Mouse (Mus musculus) gonadal fat pad, adult 2 months (tissue): ENCODE results near the gene Kif27. TPM values are rescaled to one million over a fixed set of nuclear protein-coding genes. Genes with fewer than 3 reads are reported as not detected.
"Not testable (repeated sequence)": the region's sequence is repeated elsewhere in the genome, so short reads cannot be mapped to it uniquely, and the experiment has no call there.

Experiments used
- DNase-seq: peaks from one replicate; pipeline ENCODE4 v3.0.0-alpha.2; 2012; ENCODE audit warnings: low read depth
- polyA plus RNA-seq: library from polyadenylated mRNA; depleted of rRNA; stranded (reverse); fragments of >200 nt; gene quantifications from 2 replicates; pipeline ENCODE4 v1.2.3, GENCODE M21; 2012; rRNA removed

Gene Kif27
- polyA plus RNA-seq, result 0.20 and 0.70 TPM in 2 replicates

DNA sequence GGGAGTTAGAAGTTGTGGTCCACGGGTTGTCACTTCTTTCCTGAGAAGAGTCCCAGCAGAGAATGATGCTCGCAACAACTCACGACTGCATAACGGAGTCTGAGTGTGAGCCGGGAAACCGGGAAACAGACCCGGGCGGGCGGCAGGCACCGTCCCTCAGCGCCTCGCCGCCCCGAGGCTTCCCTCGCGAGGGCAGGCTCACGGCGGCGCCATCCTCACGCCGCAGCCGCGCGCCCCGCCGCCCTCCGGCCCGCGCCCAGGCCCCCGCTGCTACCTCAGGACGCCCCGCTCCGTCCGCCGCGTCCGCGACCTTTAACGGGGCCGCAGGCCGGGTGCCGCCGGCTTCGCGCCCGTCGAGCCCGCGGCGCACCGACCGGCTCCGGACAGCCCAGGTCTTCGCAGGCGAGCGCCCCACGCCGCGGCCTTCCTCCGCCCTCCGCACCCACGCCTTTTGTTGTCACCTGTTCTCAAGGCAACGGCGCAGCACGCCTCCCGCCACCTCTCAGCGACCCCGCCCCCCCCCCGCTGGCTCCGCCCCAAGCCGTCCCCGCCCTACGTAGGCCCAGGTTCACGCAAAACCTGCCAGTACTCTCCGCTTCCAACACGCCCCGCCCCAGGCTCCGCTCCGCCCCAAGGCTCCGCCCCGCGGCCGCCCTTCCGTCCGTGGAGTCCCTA lies at the start of gene Kif27:
Gene Kif27, minus strand, starts transcription at position 494 of the 675 bp plus-strand sequence.
- DNase-seq, result peak; percentile 50

DNA sequence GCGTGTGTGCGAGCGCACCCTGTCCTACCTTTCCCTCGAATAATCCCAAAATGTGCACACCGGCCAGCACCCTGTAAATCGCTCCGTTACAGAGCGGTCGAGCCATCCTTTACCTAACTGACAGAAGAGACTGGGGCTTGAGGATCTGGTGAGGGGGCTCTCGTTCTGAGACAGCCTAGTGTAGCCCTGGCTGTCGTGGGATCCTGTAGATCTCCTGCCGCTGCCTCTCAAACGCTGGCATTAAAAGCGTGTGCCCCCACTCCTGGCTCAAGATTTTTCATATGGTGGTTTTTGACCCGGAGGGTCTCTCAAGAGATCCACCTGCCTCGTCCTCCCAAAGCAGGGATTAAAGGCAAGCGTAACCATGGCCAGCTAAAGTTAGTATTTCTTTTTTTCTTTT lies 44.3 kb upstream of the Kif27 start, which contains the start of gene Hnrnpk:
Gene Hnrnpk, minus strand, starts transcription at position 101 of the 400 bp plus-strand sequence.
- DNase-seq, result not testable (repeated sequence)

DNA sequence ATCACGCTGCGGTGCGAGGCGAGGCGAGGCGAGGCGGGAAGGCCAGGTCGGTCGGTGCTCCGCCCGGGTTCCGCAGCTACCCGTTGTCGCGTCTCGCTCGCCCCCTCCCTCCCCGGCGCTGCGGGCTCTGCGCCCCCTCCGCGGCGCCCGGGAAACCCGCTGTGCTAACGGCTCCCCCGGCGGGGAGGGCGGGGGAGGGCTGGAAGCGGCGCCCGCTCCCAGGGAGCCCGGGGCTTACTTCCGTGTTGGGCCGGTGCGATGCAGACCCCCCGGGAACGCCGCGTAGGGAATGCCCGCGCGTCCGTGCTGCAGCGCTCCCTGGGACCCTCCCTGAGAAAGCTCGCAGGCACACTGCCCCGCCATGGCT lies 43.8 kb upstream of the Kif27 start:
- DNase-seq, result no peak

DNA sequence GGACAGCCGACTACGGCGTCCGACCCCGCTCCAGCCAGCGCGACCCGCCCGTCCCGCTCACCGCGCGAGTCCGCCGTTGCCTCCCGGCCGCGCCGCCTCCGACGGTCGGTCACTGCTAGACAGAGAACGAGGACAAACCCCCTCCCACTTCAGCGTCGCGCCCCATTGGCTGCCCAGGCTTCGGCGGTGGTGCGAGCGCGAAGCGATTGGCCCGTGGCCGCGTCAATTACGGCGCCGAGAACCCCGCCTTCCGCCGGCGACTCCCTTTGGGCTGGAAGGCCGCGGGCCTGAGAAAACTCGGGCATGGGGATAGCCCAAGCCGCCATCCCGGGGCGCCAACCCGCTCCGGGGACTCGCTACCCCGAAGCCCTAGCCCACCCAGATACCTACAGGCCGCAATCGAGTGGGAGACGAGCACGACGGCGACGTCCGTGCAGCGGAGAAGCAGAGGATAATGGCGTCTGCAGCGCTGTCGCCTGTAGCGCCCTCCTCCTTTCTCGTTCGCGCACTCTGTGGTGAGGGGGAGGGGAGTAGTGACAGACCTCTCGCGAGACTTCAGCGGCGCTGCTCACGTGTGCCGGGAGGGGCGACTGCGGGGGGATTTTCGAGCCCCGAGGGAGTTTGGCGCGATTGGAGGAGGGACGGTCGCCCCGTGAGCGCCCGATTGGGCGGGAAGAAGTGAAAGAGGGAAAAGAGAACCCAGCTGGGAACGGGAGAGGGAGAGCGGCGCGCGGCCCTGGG lies 43.3 kb upstream of the Kif27 start, which contains the start of gene Rmi1:
Gene Rmi1, plus strand, starts transcription at position 246 of the 741 bp plus-strand sequence.
- no peak for DNase-seq

DNA sequence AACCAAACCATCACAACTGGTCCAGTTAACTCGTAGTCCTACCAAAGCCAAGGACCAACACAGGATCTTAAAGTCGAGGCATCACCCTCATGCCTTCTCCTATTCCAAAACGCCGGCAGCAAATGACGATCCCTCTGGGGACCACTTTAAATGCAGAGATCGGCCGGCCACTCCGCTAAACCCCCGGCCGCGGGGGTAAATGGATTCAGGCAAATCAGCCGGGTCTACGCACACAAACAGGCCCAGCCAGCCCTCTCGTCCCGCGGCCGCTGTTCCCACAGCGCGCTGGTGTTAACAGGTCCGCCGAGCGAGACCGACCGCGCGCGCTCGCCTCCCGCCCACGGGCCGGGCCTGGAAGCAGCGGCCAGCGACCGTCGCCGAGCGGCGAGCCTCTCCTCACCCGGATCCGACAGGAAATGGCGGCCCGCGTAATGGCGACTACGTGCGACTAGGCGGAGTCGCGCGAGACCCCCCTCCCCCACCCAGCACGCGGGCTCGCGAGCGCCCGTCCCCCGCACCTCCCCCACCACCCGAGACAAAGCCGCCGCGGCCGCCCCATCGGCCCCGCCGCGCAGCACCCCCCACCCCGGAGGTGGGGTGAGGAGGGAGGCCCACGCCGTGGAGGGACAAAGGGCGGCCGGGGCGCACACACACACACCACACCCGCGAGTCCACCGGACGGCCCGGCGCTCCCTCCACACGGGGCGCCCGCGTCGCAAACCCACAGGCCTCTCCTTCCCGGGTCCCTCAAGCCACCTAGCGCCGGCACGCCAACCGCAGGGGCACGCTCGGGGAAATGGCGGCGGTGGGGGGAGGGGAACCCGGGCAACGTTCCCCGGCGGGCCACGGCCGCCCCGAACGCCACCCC lies 42.4 kb upstream of the Kif27 start:
- DNase-seq, result no peak

DNA sequence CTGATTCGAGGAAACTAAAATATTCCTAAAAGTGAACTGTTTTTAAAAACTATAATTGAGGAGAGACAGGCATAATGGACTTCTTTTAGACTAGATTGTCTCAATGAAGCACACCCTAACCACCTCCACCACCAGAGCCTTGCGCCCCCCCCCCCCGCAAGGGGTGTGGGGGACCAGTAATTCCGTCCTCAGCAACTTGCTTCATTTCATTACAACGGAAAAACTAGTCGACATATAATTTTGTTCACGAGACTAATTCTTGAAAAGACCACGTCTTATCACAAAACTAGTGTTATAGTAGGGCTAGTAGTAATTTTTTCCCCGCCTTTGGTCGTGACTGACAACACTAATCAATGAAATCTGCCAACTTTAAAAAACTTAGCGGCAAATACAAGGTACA lies 41.7 kb upstream of the Kif27 start:
- DNase-seq, result no peak

DNA sequence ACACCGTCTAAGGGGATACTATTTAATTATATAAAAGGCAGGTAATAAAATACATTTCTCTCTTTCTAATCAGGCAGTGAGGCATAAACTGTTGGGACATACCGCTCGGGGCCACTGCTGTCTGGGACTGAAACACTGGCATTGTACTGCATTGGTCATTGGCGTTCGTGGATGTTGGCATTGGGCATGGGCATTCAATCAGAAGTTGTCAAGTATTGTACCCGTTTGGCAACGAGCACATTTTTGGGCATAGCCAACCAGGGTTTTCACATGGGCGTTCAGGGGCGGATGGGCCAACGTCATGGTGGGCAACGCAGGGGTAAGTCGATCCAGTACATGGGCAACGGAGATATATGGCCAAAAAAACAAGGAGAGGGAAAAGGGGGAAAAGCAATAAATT lies 38.7 kb upstream of the Kif27 start:
- no peak for DNase-seq

DNA sequence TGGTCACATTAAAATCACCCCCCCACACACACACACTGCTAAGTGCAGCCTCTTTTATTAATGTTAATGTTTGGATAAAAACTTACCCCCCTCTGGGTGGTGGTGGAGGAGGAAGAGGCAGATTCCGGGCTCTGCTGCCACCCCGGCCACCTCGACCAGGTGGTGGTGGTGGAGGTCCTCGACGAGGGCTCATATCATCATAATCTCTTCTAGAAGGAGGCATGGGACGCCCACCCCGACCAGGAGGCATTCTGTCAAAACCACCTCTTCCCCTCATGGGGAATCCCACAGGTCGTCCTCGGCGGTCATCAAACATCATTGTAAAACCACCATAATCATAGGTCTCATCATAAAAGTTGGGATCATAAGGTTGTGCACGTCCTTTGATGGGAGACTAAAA lies 35.5 kb upstream of the Kif27 start:
- DNase-seq, result not testable (repeated sequence)

DNA sequence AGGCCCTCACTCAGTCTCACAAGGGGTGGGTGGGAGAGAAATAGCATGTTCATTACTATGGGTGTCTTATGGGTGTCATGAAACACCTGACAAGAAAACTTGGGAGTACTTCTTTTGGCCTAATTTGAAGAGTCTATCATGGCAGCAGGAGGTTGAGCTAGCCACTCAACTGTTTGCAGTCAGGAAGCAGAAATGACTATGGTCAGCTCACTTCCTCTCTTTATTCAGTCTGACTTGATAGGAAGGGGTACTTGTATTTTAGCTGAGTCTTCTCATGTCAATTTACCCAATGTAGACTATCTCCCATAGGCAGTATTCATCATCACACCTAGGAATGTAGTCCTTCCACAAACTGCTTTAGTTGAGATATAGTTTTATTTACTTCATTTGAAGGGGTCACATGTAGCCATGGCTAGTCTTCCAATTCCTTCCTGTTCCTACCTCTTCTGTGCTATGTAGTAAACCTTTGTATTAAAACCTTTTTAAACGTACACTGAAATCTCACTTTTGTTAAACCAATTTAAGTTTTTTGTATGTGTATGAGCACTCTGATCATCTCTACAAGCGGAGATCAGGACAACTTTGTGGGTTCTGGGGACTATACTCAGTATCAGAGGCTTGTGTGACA lies 30.5 kb upstream of the Kif27 start:
- no peak for DNase-seq

DNA sequence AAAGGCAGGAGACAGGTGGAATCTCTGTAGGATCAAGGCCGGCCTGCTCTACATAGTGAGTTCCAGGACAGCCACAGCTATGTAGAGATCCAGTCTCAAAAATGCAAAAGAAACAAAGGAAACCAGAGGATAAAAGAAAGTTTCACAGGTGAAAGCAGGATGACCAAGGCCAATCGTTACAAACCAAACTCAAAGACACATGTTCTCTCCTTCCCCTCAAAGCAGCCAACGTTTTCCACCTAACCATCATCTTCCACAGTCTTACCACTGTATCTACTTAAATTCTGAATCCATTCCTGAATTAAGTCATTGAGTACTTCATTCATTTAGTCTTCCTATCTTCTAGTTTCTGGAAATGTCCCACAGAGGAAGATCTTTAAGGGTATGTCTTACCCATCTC lies 29.5 kb upstream of the Kif27 start:
- DNase-seq, result no peak

DNA sequence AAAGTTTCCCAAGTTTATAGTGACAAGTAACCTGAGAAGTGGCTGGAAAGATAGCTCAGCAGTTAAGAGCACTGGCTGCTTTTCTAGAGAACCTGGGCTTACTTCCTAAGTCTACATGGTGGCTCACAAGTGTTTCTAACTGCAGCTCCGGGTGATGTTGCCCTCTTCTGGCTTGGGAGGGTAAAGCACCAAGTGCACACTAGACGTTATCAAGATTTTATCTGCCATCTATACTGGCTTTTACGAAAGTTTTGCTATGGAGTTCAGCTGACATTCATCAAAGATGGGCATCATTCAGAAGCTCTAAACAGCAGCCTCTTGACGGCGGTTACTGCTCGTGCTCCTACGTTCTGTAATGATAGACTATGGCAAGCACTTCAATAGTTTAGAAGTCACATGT lies 29.0 kb upstream of the Kif27 start:
- DNase-seq, result no peak

DNA sequence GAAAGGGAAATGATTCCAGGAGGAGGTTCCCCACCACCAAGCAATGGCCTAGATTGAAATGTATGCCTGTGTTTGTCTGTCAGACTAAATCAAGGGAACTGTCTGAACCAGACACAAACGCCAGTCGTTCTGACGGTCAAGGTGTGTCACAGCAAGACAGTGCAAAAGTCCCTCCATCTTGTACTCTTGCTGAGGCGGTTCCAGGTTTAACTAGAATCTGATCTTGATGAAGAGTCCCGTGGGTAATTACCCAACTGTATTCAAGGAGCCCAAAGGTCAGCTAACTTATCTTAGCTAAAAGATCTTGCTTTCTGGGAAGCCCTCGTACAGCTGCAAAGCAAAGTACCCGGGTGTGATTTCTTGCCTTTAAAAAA lies 26.6 kb upstream of the Kif27 start:
- no peak for DNase-seq

DNA sequence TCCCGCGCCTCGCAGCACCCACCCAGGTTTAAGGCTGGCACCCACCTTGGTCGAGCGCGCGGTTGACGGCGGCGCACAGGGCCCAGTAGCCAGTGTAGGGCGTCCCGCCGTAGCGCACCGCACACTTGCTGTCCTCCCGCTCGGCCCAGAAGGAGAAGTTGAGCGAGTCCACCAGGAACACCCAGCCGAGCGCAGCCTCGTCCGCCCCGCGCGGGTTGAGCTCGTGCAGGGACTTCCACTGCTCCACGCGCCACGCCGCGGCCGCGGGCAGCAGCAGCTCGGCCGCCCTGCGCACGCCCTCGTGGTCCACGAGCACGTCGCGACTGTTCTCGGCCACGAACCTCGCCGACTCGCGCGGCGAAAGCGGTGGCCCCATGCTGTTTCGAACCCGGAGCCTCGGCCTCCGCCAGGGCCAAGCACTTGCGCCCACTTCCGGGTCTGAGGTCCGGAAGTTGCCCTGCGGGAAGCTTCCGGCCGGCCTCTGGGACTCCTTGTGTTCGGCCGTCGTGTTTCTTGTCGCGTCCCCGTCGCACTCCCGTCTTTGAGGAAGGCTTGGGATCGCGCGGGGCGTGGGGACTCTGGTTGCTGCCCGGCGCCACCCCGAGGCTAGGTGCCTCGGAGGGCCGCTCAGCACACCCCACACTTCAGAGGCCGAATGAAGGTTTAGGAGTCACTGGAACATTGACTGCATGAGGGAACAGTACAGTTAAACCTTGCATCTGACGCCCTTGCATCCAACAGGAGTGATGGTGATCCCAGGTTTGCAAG lies 26.0 kb upstream of the Kif27 start, which contains the start of gene 2210016F16Rik:
Gene 2210016F16Rik, minus strand, starts transcription at position 447 of the 768 bp plus-strand sequence.
- no peak for DNase-seq

DNA sequence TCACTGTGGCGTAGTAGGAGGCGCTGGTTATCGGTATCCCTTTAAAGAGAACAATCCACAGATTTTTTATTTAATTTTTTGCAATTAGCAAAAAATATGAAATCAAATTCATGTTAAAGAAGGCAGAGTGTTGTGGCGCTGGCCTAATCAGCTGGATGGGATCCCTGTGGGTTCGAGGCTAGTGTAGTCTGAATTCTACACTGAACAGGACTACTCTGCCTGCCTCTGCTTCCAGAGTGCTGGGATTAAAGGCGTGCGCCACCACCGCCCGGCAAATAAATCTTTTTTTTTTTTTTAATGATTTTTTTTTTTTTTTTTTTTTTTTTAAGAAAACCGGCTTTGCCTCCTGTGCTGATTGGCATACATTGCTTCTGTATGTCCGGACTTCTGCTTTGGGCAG lies 25.4 kb upstream of the Kif27 start:
- DNase-seq, result no peak

DNA sequence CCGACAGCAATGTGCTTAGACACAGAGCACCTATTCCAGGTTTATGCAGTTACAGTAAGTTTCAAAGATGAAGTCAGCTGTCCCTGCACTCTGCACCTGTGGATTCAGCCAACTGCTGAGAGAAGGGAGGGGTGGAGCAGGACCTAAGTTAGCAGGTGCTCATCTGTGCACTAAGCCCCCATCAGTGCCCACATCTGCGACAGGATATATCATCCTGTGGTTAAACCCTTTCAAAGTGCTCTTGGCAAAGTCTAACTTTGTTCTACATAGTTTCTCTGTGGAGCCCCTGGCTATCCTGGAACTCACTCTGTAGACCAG lies 14.2 kb upstream of the Kif27 start:
- DNase-seq, result no peak

DNA sequence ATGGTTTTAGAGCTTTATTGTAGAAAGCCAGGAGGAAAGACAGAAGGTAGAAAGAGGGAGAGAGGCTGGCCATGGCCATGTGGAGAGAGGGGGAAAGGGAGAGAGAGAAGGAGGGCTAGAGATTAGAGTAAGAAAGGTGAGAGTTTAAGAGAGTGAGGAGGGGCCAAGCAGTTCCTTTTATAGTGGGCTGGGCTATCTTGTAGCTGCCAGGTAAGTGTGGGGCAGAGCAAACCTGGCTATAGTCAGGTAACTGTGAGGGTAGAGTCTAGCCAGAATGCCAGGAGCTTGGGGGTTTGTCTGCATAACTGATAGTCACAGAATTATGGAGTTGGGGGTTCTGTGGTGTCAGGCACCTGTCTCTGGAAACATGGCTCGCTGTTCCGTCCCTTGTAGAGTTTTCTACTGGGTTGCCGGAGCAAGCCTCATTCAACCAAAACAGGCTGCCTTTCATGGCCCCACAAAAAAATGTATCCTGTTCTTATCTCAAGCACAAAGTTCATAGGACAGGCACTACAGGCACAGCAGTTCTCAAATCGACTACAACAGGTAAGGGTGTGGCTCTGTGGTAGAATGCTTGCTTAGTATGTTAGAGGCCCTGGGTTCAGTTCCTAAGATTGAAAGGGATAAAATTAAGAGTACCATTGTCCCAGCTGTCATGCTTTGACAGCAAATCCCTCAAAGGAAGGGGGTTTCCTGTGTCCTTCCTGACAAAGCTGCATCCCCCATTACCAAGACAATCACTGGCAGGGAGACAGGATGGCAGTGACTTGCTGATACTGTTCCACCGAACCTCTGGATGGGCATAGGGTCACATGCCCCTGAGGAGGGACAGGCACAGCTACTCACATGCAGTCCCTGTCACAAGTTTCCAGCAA lies 13.6 kb upstream of the Kif27 start:
- no peak for DNase-seq

DNA sequence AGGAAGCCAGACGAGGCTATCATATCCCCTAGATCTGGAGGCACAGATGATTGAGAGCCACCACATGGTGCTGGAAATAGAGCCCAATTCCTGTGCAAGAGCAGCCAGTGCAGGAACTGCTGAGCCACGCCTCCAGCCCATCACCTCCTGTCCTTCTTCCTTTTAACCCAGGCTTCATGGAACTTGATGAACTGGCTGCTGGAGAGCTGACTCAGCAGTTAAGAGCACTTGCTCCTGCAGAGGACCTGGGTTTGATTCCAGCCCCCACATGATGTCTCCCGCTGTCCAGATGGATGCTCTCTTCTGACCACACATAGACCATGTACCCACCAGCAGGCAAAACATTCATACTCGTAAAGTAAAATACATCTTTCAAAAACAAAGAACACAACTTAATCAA lies 9.9 kb upstream of the Kif27 start:
- no peak for DNase-seq

DNA sequence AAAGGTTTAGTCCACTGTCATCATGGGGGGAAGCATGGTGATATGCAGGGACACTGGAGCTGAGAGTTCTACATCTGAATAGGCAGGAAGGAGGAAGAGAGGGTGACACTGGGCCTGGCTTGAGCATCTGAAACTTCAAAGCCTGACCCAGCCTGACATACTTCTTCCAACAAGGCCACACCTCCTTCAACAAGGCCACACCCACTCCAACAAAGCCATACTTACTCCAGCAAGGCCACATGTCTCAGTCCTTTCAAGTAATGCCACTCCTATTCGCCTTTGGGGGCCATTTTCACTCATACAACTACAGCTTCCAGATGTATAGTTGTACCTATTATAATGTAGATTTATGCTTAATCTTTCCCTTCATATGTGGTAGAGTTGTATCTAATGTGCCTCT lies 8.7 kb upstream of the Kif27 start:
- no peak for DNase-seq

DNA sequence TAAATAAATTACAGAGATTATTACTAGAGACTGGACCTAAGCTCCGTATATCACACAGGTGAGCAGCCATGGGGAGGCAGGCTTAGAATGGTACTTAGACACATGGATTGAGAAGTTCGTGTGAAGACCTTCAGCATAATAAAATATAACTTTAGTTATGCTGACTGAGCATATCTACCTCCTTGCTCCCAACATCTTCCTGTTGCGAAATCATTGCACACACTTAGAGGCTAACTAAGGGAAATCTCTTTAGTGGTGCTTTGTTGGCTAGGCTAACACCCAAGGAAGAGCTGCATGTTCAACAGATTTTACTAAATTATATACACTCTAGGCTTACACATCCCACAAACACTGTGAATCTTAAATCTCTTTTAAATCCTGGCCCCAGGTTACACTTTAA lies 7.5 kb upstream of the Kif27 start:
- no peak for DNase-seq

DNA sequence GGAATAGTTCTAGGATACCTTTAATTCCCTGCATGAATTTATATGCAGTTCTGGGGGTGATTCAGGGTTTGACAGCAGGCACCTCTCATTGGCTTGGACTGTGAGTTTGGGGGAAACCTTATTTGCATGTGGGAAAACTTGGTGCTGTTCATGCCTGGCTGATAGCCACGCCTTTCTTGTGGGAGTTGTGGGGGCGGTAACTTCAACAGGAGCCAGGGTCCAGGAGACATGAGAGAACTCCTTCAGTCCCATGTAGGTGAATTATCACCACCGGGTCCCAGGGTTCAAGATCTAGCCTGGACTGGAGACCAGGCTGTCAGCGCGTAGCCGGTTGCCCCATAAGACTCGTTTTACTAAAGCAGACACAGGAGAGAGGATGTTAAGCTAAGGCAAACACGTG lies 6.3 kb upstream of the Kif27 start:
- not testable (repeated sequence) for DNase-seq
